Mouse (Mus musculus): ENCODE results near the gene Dvl1. TPM values are rescaled to one million over a fixed set of nuclear protein-coding genes. Genes with fewer than 3 reads are reported as not detected.

The Dvl1 gene
- polyA plus RNA-seq, 1 experiment from 2014 or later: 6.5 TPM

DNA sequence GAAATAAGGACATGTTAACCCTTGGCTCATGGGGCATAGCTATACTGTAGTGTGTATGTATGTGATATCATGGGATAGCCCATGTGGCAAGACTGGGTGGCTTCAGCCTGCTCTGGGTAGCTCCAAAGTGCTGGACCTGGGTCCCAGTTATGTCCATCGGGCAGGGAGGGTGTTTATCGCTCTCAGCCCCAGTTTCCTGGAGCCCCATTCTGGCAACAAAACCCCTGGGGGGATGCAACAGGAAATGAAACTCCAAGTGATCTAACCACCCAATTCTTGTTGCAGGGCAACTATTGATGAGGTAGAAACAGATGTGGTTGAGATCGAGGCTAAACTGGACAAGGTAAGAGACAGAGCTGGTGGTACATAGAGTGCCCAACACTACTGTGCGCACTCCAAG lies 48.6 kb downstream of the Dvl1 start:
- Histone ChIP-seq H3K27me3 (replicated peaks; ENCODE audit: control insufficient read depth, insufficient read depth, low read length) (no peaks in the 10 kb centered on the region), H3K4me3 (ENCODE audit: low read depth, low read length) (no peak overlapping the region), H3K27ac (ENCODE audit: low read depth, low read length) (no peak overlapping the region), H3K9me3 (ENCODE audit: control insufficient read depth) (no peaks in the 10 kb centered on the region), H3K9ac (ENCODE audit: low read depth, low read length) (no peak overlapping the region), H3K4me1 (replicated peaks; ENCODE audit: control insufficient read depth, insufficient read depth, low read length) (peaks cover 4% of the 10 kb centered on the region; the same call in 1 of the 2 replicates), H3K4me2 (replicated peaks; ENCODE audit: low read depth) (no peak overlapping the region), H3K36me3 (ENCODE audit: control insufficient read depth, insufficient read depth) (peaks cover 36% of the 10 kb centered on the region)
- WGBS: 91% methylated on average over 4 of the region's 4 CpGs
- no peak for TF ChIP-seq CTCF (IDR thresholded peaks at IDR 0.05; ENCODE audit: low read depth)
- no peak for ATAC-seq

DNA sequence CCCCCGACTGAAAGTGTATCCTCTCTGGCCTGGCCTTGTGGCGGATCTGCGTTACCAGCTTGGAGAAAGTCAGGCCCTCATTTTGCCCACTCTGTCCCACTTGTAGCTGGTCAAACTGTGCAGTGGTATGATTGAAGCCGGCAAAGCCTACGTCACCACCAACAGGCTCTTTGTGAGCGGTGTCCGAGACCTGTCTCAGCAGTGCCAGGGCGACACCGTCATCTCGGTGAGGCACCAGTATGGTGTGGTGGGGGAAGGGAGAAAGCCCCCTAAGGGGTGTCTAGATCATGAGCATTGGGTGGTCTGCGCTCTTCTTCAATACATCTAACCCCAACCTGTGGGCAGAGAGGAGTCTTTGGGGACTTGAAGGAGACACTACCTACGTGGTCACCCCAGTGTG lies 49.3 kb downstream of the Dvl1 start:
- no peak overlapping the region for H3K4me2 ChIP-seq (replicated peaks; ENCODE audit: low read depth)
- no peak overlapping the region for H3K4me3 ChIP-seq (ENCODE audit: low read depth, low read length)
- no peak overlapping the region for H3K9ac ChIP-seq (ENCODE audit: low read depth, low read length)
- H3K27ac ChIP-seq (ENCODE audit: low read depth, low read length): no peak overlapping the region; the same call in 1 of the 2 replicates
- H3K9me3 ChIP-seq (ENCODE audit: control insufficient read depth): no peaks in the 10 kb centered on the region
- WGBS: 96% methylated on average over 12 of the region's 12 CpGs
- no peak for TF ChIP-seq CTCF (IDR thresholded peaks at IDR 0.05; ENCODE audit: low read depth)
- ATAC-seq: no peak
- no peaks in the 10 kb centered on the region for H3K27me3 ChIP-seq (replicated peaks; ENCODE audit: control insufficient read depth, insufficient read depth, low read length)
- peaks cover 4% of the 10 kb centered on the region; the same call in 1 of the 2 replicates for H3K4me1 ChIP-seq (replicated peaks; ENCODE audit: control insufficient read depth, insufficient read depth, low read length)
- peaks cover 42% of the 10 kb centered on the region for H3K36me3 ChIP-seq (ENCODE audit: control insufficient read depth, insufficient read depth)

DNA sequence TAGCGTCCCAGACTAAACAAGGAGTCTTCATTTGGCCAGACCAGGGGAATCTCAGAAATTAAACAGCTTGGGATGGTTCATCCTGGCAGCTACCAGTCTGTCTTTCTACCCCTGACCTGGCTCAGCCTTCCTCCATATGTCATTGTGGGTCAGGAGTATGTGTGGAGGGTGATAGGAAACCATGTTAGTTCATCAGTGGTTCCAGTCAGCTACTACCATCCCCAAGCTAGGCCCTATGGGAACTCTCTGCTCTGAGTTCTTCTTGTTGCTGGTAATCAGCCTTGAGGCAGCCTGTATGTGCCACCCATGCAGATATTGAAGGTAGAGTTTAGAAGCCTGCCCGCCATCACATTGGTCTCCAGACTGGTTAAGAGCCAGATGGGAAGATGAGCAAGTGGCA lies 51.1 kb downstream of the Dvl1 start:
- Histone ChIP-seq H3K4me3 (ENCODE audit: low read depth, low read length) (no peak overlapping the region), H3K27ac (ENCODE audit: low read depth, low read length) (no peak overlapping the region), H3K27me3 (replicated peaks; ENCODE audit: control insufficient read depth, insufficient read depth, low read length) (no peaks in the 10 kb centered on the region), H3K4me2 (replicated peaks; ENCODE audit: low read depth) (no peak overlapping the region), H3K9me3 (ENCODE audit: control insufficient read depth) (no peaks in the 10 kb centered on the region), H3K4me1 (replicated peaks; ENCODE audit: control insufficient read depth, insufficient read depth, low read length) (peaks cover 4% of the 10 kb centered on the region; the same call in 1 of the 2 replicates), H3K9ac (ENCODE audit: low read depth, low read length) (no peak overlapping the region), H3K36me3 (ENCODE audit: control insufficient read depth, insufficient read depth) (peaks cover 59% of the 10 kb centered on the region)
- ATAC-seq: no peak
- WGBS: 96% methylated on average over 2 of the region's 2 CpGs
- TF ChIP-seq CTCF (IDR thresholded peaks at IDR 0.05; ENCODE audit: low read depth): no peak

DNA sequence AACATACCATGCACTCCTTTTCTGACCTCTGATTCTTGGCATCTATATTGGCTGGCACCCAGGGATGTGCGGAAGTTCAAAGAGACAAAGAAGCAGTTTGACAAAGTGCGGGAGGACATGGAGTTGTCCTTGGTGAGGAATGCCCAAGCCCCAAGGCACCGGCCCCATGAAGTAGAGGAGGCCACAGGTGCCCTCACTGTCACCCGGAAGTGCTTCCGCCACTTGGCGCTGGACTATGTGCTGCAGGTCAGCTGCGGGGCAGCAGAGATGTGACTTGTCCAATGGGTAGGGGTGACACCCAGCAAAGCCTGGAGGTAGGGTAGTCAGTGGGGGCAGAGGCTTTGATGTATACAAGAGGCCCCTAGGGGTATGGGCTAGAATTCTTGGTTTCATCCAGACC lies 52.2 kb downstream of the Dvl1 start:
- H3K9ac ChIP-seq (ENCODE audit: low read depth, low read length): no peak overlapping the region
- H3K27me3 ChIP-seq (replicated peaks; ENCODE audit: control insufficient read depth, insufficient read depth, low read length): no peaks in the 10 kb centered on the region
- no peak overlapping the region for H3K4me3 ChIP-seq (ENCODE audit: low read depth, low read length)
- H3K4me2 ChIP-seq (replicated peaks; ENCODE audit: low read depth): no peak overlapping the region
- no peak for TF ChIP-seq CTCF (IDR thresholded peaks at IDR 0.05; ENCODE audit: low read depth)
- H3K36me3 ChIP-seq (ENCODE audit: control insufficient read depth, insufficient read depth): peaks cover 63% of the 10 kb centered on the region
- ATAC-seq: no peak
- no peak overlapping the region for H3K27ac ChIP-seq (ENCODE audit: low read depth, low read length)
- no peaks in the 10 kb centered on the region for H3K9me3 ChIP-seq (ENCODE audit: control insufficient read depth)
- 94% methylated on average over 7 of the region's 7 CpGs for WGBS
- peaks cover 4% of the 10 kb centered on the region; the same call in 1 of the 2 replicates for H3K4me1 ChIP-seq (replicated peaks; ENCODE audit: control insufficient read depth, insufficient read depth, low read length)

GRCm38 (mm10) chr4:155901205-155901604 lies 54.0 kb downstream of the Dvl1 start:
- H3K27me3 ChIP-seq (replicated peaks; ENCODE audit: control insufficient read depth, insufficient read depth, low read length): no peaks in the 10 kb centered on the region
- no peak overlapping the region for H3K9ac ChIP-seq (ENCODE audit: low read depth, low read length)
- no peak for ATAC-seq
- WGBS: 63% methylated on average over 3 of the region's 3 CpGs
- TF ChIP-seq CTCF (IDR thresholded peaks at IDR 0.05; ENCODE audit: low read depth): no peak
- H3K4me2 ChIP-seq (replicated peaks; ENCODE audit: low read depth): no peak overlapping the region
- no peaks in the 10 kb centered on the region for H3K9me3 ChIP-seq (ENCODE audit: control insufficient read depth)
- peaks cover 75% of the 10 kb centered on the region for H3K36me3 ChIP-seq (ENCODE audit: control insufficient read depth, insufficient read depth)
- no peak overlapping the region for H3K4me3 ChIP-seq (ENCODE audit: low read depth, low read length)
- no peaks in the 10 kb centered on the region for H3K4me1 ChIP-seq (replicated peaks; ENCODE audit: control insufficient read depth, insufficient read depth, low read length)
- no peak overlapping the region for H3K27ac ChIP-seq (ENCODE audit: low read depth, low read length)

DNA sequence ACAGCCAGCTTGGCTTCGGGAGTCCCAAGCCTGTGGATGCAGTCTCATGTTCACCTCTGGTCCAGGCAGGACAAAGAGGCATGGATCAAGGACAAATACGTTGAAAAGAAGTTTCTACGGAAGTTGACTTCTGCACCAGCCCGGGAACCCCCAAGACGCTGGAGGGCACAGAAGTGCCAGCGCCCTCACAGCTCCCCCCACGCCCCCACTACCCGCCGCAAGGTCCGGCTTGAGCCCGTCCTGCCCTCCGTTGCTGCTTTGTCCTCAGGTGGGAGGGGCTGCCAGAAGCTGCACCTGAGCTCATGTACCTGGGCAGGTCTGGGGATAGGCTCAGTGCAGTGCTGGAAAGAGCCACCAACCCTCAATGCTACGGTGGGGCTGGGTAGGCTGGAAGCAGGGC lies 56.0 kb downstream of the Dvl1 start:
- H3K36me3 ChIP-seq (ENCODE audit: control insufficient read depth, insufficient read depth): peaks cover 62% of the 10 kb centered on the region
- no peak for TF ChIP-seq CTCF (IDR thresholded peaks at IDR 0.05; ENCODE audit: low read depth)
- no peaks in the 10 kb centered on the region for H3K27me3 ChIP-seq (replicated peaks; ENCODE audit: control insufficient read depth, insufficient read depth, low read length)
- H3K9ac ChIP-seq (ENCODE audit: low read depth, low read length): no peak overlapping the region
- no peaks in the 10 kb centered on the region for H3K4me1 ChIP-seq (replicated peaks; ENCODE audit: control insufficient read depth, insufficient read depth, low read length)
- H3K4me2 ChIP-seq (replicated peaks; ENCODE audit: low read depth): no peak overlapping the region
- H3K4me3 ChIP-seq (ENCODE audit: low read depth, low read length): no peak overlapping the region
- no peak overlapping the region for H3K27ac ChIP-seq (ENCODE audit: low read depth, low read length)
- no peak for ATAC-seq
- no peaks in the 10 kb centered on the region for H3K9me3 ChIP-seq (ENCODE audit: control insufficient read depth)
- 93% methylated on average over 13 of the region's 13 CpGs for WGBS

Data from intestine, postnatal 0 days (tissue).